Mouse (Mus musculus): Measurements from ENCODE around the gene Tmem29.
"Not testable (repeated sequence)": the region's sequence is repeated elsewhere in the genome, so short reads cannot be mapped to it uniquely, and the experiment has no call there.

Gene Tmem29

DNA sequence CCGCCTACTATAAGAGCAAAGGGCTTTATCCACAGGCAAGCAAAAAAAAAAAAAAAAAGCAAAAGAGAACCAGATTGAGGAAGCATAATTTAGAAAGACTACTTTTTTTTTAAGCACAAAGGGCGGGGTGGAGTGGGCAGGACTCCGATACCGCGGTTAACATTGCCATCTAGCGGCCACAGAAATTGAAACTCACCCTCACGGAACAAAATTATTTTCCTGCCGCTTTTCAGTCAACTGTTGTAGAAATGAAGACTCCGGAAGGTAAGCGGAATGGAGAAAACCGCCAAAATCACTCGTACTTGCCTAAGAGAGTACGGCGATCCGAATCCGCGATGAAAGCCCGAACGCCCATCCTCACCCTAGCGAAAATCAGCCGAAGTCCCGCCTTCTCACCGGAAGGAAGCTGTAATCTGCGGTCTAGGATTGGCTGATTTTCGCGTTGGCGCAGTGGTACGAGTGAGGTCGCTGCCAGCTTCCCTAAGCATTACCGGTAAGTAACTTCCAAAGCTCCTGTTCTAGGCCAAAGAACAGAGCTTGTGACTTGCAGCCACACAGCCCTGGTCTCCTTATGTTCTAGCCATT lies at the start of gene Tmem29:
Tmem29 (minus strand) TSS at position 389 of the 585 bp plus-strand sequence.
- DNase-seq (ENCODE audit: low spot score in 2 of 2): peak; percentile 80 to 81

DNA sequence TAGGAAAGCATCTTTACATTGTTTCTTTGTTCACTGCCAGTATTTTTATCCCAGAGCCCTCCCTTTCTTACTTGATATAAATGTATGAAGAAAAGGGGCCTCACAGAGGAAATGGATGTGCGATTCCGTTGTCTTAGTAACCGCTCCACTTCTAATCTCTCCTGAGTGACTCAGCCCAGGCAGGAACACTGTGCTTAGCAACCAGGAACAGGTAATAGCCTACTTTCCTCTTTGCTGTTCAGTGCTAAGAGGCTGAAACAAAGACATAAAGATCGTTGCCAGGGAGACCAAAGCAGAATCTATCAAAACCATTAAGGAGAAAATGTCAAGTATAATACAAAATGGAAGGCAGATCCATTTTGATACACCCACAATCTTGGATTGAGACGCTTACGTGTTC lies 49.7 kb upstream of the Tmem29 start:
- DNase-seq (ENCODE audit: low spot score in 2 of 2): no peak

DNA sequence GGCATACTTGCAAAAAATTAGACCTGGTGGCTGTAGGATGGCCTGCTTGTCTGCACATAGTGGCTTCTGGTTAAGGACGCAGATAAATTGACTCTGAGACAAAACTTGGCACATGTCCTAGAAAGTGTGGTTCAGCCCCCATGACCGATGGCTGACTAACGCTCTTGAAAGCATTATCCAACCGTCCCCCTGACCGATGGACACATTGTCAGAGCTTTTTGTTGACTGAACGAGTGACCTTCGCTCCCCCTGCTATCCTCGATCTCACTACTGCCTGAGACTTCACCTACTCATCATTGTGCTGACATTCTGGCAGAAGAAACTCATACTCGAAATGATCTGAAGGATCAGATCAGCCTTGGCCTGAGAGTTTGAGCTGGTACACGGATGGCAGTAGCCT lies 28.9 kb upstream of the Tmem29 start:
- not testable (repeated sequence) for DNase-seq (ENCODE audit: low spot score in 2 of 2)

DNA sequence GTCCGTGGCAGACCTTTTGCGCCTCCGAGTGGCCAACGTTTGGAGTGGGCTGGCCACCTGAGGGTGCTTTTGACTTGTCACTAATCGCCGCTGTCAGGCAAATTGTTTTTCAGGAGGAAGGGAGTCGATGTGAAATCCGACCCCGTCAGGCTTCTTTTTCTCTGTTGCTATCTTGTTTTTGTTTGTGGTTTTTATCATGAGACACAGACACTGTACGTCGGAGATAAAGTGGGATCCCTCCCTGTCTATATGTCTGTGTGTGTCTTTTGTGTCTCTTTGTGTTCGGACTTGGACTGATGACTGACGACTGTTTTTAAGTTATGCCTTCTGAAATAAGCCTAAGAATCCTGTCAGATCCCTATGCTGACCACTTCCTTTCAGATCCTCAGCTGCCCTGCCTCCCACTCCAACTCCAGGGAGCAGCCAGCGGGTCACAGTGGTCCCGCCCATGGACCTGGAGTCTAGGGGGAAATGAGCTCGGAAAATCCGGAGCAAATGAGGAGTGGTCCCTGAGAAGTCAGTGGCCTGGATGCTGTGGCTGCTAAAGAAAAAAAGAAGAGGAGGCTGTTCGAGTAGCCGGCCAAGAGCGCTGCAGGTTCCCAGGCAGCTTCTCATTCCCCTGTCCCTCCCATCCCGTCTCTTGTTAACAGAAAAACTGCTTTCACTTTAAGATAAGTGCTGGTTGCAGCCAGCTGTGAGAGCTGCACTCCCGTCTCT lies 27.5 kb upstream of the Tmem29 start:
- DNase-seq (ENCODE audit: low spot score in 2 of 2): not testable (repeated sequence)

DNA sequence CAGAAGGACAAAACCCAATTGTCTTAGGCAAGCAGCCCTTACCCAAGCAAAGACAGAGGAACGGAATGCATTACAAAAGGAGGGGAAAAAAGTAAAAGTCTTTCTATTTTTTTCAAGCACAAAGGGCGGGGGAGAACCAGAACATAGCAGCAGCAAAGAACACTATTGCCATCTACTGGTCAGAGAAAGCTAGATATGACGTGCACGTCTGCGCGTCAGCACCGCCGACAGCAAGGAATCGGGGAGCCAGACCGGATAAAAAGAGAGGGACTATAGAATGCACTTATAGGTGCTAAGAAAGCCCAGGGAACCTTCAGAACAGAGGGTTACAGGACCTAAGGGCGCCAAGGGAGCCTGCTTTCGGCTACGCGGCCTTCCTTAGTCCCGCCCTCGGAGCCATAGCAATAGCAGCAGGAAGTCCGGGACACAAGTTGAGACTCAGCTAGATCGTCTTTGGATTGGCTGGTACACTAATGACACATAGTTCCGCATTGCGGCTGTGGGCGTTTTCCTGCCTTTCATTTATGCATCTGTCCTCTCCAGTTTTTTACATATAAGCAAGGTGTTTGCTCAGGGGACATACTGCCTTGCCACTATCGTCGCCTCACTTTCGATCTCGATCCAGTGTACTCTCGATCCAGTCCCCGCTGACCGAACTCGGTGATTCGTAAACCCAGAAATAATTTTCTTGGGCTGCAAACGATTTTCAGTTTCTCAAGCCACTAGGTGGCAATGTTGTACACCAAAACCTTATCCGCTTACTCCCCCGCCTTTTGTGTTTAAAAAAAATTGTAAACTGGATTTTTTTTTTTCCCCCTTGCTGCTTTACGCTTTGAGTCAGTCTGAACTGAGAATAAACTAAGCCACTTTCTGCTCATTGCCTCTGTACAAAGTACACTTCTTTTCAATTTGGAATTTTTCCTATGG lies 19.2 kb upstream of the Tmem29 start:
- DNase-seq (ENCODE audit: low spot score in 2 of 2): peak; percentile 81

DNA sequence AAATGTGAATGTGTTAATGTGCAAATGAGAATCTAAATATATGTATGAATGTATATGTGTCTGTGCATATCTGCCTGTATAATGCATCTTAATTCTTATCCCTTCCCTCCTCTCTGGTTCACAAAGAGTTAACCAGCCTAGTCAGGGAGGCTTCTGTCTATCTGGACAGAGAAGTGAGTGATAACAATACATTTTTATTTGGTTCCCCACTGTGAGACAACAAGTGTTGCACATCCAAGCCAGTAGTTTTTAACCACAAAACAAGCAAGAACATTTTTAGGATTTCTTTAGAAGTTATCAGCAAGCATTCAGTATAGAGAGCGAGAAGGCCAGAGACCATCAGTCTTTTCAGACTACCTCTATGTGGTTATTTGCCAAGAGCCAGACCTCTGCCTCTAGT lies 12.5 kb upstream of the Tmem29 start:
- no peak for DNase-seq (ENCODE audit: low spot score in 2 of 2)

DNA sequence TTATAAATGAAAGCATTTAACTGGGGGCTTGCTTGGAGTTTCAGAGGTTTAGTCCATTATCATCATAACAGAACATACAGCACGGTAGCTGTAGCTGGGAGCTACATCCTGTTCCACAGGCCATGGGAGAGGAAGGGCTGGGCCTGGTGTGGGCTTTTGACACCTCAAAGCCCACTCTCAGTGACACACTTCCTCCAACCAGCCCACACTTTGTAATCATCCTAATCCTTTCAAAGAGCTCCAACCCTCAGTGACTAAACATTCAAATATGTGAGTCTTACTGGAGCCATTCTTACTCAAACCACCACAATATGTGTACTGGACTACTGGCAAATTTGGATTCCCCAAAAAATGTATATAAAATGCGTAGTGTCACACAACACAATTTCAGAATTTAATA lies 9.3 kb upstream of the Tmem29 start:
- no peak for DNase-seq (ENCODE audit: low spot score in 2 of 2)

DNA sequence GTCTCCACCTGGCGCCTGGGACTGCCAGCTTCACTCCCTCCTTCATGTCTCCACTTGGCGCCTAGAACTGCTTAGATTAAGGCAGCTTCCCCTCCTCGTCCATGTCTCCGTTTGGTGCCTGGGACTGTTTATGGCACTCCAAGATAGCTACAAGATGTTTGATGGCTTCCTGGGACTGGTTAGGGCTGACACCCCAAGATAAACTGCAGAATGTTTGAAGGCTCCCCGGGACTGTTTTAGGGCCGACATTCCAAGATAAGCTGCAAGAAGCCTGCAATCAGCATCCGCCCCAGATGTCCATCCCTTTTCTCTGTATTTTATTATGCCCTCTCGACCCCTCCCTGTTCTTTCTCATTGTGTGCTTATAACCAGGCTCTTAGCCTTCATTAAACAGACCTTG lies 7.9 kb upstream of the Tmem29 start:
- DNase-seq (ENCODE audit: low spot score in 2 of 2): not testable (repeated sequence)

DNA sequence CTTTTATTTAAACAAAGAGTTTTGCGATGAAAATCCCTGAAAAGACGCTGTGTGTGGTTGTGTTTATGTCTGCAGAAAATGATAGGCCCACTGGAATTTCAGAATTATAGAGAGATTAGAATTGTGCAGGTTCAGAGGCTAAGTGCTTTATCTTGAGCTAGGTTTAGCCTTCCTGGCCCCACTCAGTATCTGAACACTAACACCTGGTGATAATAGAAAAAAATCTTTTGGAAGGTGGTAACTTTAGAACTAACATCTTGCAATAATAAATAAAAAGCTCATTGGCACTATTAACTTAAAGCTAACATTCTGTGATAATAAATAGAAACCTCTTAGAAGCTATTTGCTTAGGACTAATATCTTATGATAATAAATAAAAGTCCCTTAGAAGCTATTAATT lies 1.2 kb upstream of the Tmem29 start:
- DNase-seq (ENCODE audit: low spot score in 2 of 2): no peak

DNA sequence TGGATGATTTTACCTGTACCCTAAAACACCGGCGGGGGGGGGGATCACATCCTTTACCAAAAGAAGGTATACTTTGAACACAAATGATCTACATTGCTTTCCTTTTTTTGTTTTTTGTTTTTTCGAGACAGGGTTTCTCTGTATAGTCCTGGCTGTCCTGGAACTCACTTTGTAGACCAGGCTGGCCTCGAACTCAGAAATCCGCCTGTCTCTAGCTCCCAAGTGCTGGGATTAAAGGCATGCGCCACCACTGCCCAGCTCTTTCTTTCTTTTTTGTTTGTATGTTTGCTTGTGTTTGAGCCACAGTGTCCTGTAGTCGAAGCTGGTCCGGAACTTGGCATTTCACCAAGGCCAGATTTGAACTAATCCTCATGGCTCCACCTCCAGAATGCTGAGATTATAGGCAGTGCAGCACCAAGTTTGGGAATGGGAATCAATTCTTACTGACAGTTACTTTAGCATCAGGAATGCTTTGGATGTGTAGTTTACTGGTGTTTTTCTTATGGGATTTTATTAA lies 515 bp upstream of the Tmem29 start:
- peak in 1 of 2 experiments; percentile 6 for DNase-seq (ENCODE audit: low spot score in 2 of 2)

DNA sequence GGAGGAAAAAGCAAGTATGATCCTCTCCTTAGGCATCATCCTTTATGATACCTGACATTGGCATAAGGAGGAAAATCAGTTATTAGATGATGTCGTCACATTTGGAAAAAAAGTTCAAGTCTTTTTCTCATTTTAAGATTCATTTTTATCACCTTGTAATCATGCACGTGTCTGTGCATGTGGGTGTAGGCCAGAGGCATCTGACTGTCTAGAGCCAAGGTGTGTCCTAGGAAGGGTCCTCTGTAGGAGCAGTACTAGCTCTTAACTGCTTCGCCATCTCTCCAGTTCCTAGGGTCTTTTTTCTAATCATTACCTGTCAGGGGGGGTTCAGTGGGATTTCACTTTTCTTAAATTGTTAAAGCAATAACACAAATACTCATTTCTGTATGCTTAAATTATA lies 818 bp downstream of the Tmem29 start:
- DNase-seq (ENCODE audit: low spot score in 2 of 2): no peak

DNA sequence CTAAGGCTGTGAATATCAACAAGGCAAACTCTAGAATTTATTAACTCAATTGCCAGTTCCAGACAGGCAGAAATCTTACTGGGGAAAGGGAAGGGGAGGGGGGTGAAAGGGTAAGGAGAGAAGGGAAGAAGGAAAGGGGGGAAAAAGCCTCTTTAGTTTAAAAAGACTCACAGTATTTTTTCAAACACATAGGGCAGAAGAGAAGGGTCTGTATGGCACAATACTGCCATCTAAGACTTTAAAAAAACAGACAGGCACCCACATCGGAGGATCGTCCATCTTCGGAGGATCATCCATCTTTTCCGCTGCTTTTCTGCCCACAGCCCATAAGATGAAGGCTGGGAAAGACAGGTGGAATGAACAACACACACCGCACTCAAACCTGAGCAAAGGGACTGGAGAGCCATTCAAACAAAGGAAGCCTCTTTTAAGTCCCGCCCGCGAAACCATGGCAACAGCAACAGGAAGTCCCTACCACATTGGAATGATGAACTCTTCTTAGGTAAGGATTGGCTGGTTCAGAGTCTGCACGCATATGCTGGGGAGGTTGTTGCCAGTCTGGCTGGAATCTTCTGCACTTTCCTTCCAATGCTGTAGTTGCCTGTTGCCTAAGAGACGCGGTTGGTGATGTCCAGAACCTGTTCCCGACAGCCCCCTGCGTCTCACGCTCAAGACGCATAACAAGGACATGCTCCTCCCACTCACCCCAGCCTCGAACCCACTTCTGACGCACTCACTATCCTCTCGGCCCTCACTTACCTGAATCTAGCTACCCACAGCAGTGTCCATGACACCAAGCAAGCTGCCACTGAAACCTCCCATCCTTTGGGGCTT lies 18.2 kb downstream of the Tmem29 start:
- peak; percentile 64 to 66 for DNase-seq (ENCODE audit: low spot score in 2 of 2)

DNA sequence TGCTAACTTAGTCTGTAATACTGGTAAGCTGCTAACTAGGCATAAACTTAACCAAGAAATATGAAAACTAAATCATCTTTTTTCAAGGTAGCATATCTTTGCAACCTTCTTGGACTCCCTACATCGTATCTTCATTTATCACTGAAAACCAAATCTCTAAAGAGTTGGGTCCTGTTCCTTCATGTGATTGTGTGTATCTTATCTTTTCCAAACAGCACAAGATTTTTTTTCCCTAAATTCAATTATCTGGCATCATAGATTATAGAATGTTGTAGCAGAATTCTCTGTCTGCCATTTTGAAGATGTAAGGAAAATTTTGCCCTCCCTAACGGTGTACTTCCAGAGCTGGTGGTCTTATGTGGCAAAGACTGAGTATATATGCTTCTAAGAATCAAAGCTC lies 22.6 kb downstream of the Tmem29 start:
- no peak for DNase-seq (ENCODE audit: low spot score in 2 of 2)

DNA sequence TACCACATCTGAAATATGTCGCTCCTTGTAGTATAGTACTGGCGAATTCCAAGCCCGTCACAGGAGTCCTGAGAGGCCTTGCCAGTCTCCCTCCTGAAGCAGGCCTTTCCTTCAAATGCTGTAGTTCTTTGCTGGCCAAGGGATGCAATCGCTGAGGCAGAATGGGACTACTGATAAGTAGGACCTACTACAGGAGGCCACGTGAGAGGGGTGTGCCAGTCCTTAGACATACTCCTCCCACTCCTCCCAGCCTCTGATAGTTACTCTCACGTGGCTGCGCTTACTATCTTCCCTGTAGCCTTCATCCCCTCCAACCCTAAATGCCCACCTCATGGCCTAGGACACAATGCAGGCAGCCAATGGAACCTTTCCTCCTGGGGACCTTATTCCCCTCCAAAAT lies 23.6 kb downstream of the Tmem29 start:
- DNase-seq (ENCODE audit: low spot score in 2 of 2): no peak

DNA sequence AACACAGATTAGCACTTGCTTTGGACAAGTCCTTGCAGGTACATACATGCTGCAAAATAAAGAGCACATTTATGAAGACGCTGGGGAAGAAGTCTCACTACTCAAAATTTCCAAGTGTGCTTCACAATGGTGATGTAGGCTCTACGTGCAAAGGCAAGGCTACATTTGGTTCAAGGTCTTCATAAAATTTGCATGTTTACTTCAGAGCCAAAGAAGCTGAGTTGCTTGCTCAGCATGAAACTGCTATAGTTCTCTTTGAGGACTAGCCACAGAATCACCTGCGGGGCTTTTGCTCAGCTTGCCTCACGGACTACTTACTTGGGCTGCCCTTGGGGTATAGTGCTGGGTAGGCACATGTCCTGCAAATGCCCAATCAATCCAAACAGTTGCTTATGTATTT lies 45.4 kb downstream of the Tmem29 start:
- DNase-seq (ENCODE audit: low spot score in 2 of 2): no peak
